Mouse (Mus musculus) cerebellum, adult 2 months (tissue): Measurements from ENCODE around the gene Kcnj6. TPM values are rescaled to one million over a fixed set of nuclear protein-coding genes. Genes with fewer than 3 reads are reported as not detected.

ENCODE experiments used
- DNase-seq, 2 experiments: peaks; one replicate each; pipeline ENCODE4 v3.0.0; 2021
- H3K27ac ChIP-seq: fragments of 200-500 bp; 2 replicates; pipeline ENCODE4 v1.5.1; 2012; ENCODE audit warnings: low read length, control low read depth, inconsistent platforms; ENCODE audit not compliant: insufficient read depth
- H3K27me3 ChIP-seq: fragments of 200-500 bp; 2 replicates; pipeline ENCODE4 v1.6.1; 2012; ENCODE audit warnings: inconsistent platforms, mild to moderate bottlenecking, low read length, moderate library complexity; ENCODE audit not compliant: control insufficient read depth, insufficient read depth
- H3K4me1 ChIP-seq: fragments of 200-500 bp; 2 replicates; pipeline ENCODE4 v1.6.1; 2011; ENCODE audit warnings: low read length; ENCODE audit not compliant: control insufficient read depth, insufficient read depth
- H3K4me3 ChIP-seq: fragments of 200-500 bp; replicated peaks from 2 replicates; pipeline ENCODE3; 2011; ENCODE audit warnings: mild to moderate bottlenecking, low read depth, low read length, control low read depth; ENCODE audit not compliant: insufficient read depth
- CTCF ChIP-seq: fragments of 200-500 bp; IDR thresholded peaks from 2 replicates; pipeline ENCODE4 v1.5.1; 2011; ENCODE audit warnings: low read depth, mild to moderate bottlenecking, control low read depth, low read length, moderate library complexity, borderline replicate concordance; ENCODE audit not compliant: insufficient read depth
- POLR2A ChIP-seq: fragments of 200-500 bp; IDR thresholded peaks from 2 replicates; pipeline ENCODE4 v1.6.1; 2011; ENCODE audit warnings: low read length, control low read depth, borderline replicate concordance; ENCODE audit not compliant: insufficient read depth
- WGBS: fragments of 180-500 bp; shearing (Covaris S2); methylation state at CpG from one replicate; pipeline ENCODE4 v1.1.7; 2018; 5-methylcytosine and 5-hydroxymethylcytosine counted together
- polyA plus RNA-seq: library from polyadenylated mRNA; depleted of rRNA; stranded (reverse); fragments of >200 nt; gene quantifications from 2 replicates; pipeline ENCODE4 v1.2.3, GENCODE M21; 2012

Kcnj6 gene
- polyA plus RNA-seq, 1 experiment, result 11.6 TPM

DNA sequence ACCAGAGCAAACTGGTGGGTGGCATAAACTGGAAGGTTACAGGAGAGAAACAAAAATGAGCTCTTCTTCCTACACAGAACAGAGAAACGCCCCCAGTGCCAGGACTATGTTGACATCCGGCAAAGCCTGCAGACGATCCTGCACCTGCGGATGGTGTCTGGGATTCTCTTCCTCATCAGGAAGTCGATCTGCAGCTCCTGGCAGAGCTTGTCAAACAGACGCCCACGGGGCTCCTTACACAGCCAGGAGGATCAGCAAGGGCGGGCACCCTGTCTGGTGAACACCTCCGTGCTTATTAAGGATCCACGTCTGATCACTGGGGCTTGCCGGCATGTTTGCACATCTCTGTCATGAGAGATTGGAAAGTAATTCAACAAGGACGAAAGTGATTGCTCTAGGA, 266.5 kb downstream of the Kcnj6 start:
- no peak for DNase-seq

GRCm38 (mm10) chr16:94729236-94729635, 268.3 kb downstream of the Kcnj6 start:
- Histone ChIP-seq H3K4me1 (peaks cover 3% of the 10 kb centered on the region; the same call in 1 of the 2 replicates), H3K27ac (no peak overlapping the region), H3K27me3 (no peaks in the 10 kb centered on the region), H3K4me3 (no peak overlapping the region)
- 90% methylated on average over 6 of the region's 6 CpGs for WGBS
- DNase-seq, result no peak
- no peak for TF ChIP-seq POLR2A

More for the DNA sequence above, 266.5 kb downstream of the Kcnj6 start:
- 61% methylated on average over 12 of the region's 12 CpGs for WGBS
- Histone ChIP-seq H3K4me1 (peaks cover 4% of the 10 kb centered on the region; the same call in 1 of the 2 replicates), H3K27ac (no peak overlapping the region), H3K27me3 (no peaks in the 10 kb centered on the region), H3K4me3 (no peak overlapping the region)
- TF ChIP-seq CTCF, result no peak
- TF ChIP-seq POLR2A, result no peak

- H3K27ac ChIP-seq, result peak overlapping the region; percentile 85
- 0 out of 2 replicates have a peak, but pooled peaks have one; percentile 30 for TF ChIP-seq POLR2A
- no peak for TF ChIP-seq CTCF
- H3K4me3 ChIP-seq, result peak overlapping the region; percentile 78
- H3K27me3 ChIP-seq, result no peaks in the 10 kb centered on the region
- H3K4me1 ChIP-seq, result no peaks in the 10 kb centered on the region
- under 1% methylated on average over 18 of the region's 18 CpGs for WGBS
- peak; percentile 66 to 73 for DNase-seq
Measured at GRCm38 (mm10) chr16:94724747-94725211, 272.7 kb downstream of the Kcnj6 start.

DNA sequence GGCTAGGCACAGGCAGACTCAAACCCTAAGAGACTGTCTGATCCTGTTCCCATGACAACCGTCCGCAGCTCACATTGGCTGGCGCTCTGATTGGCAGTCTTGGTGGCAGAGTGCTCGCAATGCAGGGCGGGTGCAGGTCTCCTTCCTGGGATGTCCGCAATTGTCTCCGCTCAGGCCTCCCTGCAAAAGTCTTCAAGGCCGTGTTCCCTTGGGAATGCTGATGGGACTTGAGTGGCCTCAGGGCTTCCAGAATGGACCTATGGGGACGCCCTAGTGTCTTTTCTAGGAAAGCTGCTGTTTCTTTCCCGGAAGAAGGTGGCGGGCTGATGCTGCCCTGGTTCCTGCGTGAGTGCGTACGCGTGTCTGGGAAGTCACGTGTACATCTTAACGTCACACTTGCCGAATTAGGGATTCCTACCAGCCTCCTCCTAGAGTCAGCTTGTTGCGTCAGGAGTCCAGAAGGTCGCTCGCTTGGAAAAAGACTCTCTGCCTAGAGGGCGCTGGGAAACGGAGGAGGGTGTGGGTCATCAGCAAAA, 273.4 kb downstream of the Kcnj6 start:
- H3K27me3 ChIP-seq, result no peaks in the 10 kb centered on the region
- peak overlapping the region; percentile 78 for H3K4me3 ChIP-seq
- peak overlapping the region; percentile 85 for H3K27ac ChIP-seq
- no peaks in the 10 kb centered on the region for H3K4me1 ChIP-seq
- DNase-seq, result peak; percentile 92 to 96
- WGBS, result 0% methylated on average over 23 of the region's 23 CpGs
- no peak for TF ChIP-seq CTCF
- peak; percentile 86; the same call in 1 of the 2 replicates for TF ChIP-seq POLR2A

DNA sequence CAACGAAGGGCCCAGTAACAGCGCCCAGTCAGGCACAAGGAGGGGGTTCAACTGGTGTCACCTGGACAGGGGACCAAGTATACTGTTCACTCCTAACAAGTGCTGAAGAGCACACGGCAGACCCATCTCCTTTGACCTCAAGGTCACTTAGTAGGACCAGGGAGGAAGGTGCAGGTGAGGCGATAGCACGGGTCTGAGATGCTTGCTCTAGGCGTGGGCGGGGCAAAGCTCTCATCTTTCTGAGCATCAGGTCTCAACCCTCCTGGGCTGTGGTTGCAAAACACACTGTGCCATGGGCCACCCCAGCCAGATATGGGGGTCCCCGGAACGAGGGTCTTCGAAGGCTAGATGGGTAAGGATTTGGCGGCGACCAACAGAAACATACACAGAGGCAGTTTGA, 274.6 kb downstream of the Kcnj6 start:
- no peaks in the 10 kb centered on the region for H3K27me3 ChIP-seq
- DNase-seq, result peak; percentile 21 to 25
- 84% methylated on average over 12 of the region's 12 CpGs for WGBS
- TF ChIP-seq CTCF, result no peak
- no peak for TF ChIP-seq POLR2A
- no peaks in the 10 kb centered on the region for H3K4me1 ChIP-seq
- no peak overlapping the region for H3K4me3 ChIP-seq
- no peak overlapping the region for H3K27ac ChIP-seq

DNA sequence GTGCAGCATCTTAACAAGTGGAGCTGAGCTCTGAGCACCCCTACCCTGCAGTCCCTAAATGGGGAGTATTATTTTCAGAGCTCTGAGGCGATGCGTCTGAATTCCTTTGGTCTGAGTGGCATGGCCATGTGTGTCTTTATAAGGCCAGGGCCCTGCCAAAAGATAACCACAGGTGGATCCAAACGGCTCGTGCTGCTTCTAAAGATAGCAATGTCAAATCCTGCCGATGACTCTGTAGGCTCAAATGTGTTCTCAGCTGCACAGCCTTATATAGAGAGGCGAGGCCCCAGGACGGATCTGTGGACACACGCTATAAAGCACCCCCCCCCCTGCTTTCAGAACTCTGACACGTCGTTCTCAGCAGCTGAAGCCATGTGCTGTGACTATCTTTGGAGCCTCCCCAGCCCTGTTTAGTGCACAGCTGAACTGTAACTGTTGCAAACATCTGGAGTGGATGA, 275.9 kb downstream of the Kcnj6 start:
- no peak for DNase-seq
- Histone ChIP-seq H3K4me3 (no peak overlapping the region), H3K27ac (no peak overlapping the region), H3K4me1 (no peaks in the 10 kb centered on the region), H3K27me3 (no peaks in the 10 kb centered on the region)
- TF ChIP-seq CTCF (no peak), POLR2A (no peak)
- 71% methylated on average over 10 of the region's 10 CpGs for WGBS

- H3K4me3 ChIP-seq, result no peak overlapping the region
- TF ChIP-seq POLR2A (no peak), CTCF (no peak)
- WGBS, result 65% methylated on average over 7 of the region's 7 CpGs
- no peaks in the 10 kb centered on the region for H3K4me1 ChIP-seq
- no peaks in the 10 kb centered on the region for H3K27me3 ChIP-seq
- no peak overlapping the region for H3K27ac ChIP-seq
- DNase-seq, result no peak
Measured at GRCm38 (mm10) chr16:94720476-94721153, 276.9 kb downstream of the Kcnj6 start.

DNA sequence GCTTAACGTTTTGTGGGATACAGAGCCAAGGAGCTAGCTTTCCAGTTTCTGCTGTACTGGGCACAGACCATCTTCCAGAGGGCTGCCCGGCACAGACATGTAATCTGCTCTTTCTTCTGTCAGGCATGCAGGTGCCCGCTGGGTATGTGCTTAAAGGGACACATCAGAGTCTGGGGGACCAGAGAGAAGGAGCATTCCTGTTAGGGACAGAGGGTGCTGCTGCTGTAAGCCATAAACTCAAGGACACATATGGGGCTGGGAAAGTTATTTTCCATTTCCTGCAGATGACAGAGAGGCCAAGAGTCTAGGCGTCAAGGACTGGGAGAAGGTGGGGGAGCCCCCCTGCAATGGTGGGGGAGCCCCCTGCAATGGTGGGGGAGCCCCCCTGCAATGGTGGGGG, 278.0 kb downstream of the Kcnj6 start:
- Histone ChIP-seq H3K4me1 (no peaks in the 10 kb centered on the region; the same call in 1 of the 2 replicates), H3K27ac (no peak overlapping the region), H3K4me3 (no peak overlapping the region), H3K27me3 (no peaks in the 10 kb centered on the region)
- WGBS, result 59% methylated on average over 4 of the region's 4 CpGs
- no peak for TF ChIP-seq POLR2A
- no peak for TF ChIP-seq CTCF
- no peak for DNase-seq
